Mouse (Mus musculus) CD4-positive helper T cell, adult 2 months (primary cell): Measurements from ENCODE around the gene 9130409I23Rik.
"Not testable (repeated sequence)": the region's sequence is repeated elsewhere in the genome, so short reads cannot be mapped to it uniquely, and the experiment has no call there.

Source experiments
- DNase-seq: peaks from one replicate; pipeline ENCODE4 v3.0.0-alpha.2; 2012; ENCODE audit warnings: low read depth, missing footprints, low spot score

Gene 9130409I23Rik

DNA sequence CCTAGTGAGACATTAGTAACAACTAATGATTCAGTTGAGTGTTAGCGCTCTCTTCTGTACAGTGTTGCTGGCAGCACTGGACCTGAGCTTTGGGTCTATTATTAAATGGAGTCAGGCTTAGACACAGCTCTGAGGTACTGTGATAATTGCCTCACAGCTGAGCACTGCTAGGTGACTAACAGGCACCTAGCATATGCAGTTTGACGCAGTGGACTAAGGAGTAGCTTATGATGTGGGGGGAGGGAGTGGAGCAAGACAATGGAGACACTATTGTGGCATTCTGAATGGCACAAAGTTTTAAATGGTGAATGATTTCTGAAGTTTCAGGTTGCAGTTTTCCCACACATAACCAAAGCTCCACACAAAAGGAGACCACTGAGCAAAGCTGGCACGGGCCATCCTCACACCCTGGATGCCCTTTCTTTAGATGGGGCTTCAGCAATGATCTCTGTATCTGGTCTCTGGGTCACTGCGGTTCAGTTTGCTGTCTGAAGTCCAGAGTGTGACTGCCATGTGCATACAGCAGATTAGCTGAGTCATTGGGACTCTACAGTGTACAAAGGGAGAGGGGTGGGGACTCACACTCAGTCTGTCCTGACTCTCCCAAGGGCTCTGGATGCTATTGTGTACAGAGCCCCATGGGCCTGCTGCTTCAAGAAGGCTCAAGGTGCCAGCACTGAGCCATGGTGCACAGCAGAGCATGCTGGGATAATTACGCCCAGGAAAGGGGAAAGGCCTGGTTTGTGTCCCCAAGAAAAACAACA, 15.8 kb upstream of the 9130409I23Rik start:
- DNase-seq, result not testable (repeated sequence)

DNA sequence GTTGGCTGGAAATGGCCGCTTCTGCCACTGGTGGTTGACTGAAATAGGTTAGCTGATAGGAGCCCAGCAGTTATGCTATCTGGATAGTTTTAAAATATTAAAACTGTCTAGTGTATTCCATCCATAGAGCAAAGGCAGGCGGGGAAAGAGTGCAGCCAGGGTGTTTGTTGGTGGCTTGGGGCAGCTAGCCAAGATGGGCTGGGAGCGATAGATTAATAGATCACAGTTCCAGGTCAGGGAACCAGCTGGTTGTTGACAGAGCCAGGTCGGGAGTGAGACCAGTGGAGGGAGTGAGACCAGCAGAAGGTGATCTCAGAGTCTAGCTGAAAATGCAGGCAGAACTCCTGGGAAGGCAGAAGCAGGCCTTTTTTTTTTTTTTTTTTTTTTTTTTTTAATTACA, 13.4 kb upstream of the 9130409I23Rik start:
- DNase-seq, result no peak

DNA sequence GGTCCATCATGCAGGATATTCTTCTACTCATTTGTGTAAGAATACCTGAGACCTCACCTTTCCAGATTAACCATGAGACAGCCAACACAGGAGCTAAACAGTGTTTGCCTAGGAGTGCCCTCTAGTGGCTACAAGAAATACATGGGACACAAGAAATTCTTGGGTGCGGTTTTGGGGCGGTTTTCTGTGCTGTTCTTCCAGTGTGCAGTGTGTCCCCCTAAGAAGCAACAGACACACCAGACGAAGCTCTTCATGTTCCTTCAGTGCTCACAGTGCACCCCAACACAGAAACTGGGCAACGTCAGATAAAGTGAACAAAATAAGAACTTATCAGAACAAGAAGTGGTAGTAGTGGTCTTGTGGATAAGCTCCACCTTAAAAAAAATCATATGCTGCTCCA, 11.4 kb upstream of the 9130409I23Rik start:
- DNase-seq, result peak; percentile 59

DNA sequence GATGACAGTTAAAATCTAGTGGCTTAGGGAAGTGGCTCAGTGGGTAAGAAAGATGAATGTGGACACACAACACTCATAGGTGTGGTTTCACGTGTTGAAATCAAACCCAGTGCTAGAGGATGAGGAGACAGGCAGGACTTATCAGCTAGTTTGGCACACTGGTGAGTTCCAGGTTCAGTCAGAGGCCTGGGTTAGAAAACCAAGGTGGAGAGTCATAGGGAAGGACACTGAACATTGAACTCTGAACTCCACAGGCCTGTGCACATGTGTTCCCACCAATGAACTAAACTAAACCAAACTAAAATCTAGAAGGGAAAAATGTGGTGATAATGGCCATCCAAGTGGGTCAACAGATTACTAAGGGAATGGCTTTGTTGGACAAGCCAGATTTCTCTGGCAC, 3.5 kb upstream of the 9130409I23Rik start:
- DNase-seq, result no peak

DNA sequence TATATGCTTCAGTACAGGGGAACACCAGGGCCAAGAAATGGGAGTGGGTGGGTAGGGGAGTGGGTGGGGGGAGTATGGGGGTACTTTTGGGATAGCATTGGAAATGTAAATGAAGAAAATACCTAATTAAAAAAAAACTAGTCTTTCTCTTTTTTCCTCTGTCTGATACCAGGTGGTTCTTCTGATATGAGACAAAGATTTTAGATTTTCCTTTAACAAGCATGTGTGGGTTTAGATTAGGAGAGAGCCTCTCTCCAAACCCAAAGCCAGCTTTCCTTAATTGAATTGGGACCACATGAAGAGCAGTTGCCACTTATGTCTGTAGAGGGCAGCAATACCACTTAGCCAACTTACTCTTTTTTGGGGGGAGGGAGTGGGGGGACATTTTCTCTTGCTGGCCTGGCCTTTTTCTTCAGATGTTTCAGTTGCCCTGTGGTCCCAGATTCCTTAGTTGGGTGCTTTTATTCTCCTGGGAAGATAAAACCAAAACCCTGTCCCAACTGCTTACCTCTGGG, 1.7 kb upstream of the 9130409I23Rik start:
- no peak for DNase-seq

DNA sequence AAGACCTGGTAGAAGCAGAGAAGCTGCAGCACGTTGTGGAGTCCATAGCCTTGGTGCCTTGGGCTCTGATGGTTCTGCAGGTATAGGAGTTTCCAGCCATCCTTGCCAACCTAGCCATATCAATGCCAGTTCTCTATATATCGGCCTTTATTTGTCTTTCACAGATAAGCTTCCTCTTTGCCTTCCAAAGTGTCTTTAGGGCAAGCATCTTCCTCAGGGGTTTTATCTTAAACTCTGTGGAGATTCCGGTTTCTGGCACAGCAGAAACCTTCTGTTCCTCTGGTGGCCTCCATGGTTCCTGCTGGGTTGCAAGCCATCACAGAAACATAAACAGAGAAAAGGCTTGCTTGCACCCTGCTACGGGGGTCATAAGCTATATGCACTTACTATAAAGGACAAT, 1.9 kb downstream of the 9130409I23Rik start:
- no peak for DNase-seq

DNA sequence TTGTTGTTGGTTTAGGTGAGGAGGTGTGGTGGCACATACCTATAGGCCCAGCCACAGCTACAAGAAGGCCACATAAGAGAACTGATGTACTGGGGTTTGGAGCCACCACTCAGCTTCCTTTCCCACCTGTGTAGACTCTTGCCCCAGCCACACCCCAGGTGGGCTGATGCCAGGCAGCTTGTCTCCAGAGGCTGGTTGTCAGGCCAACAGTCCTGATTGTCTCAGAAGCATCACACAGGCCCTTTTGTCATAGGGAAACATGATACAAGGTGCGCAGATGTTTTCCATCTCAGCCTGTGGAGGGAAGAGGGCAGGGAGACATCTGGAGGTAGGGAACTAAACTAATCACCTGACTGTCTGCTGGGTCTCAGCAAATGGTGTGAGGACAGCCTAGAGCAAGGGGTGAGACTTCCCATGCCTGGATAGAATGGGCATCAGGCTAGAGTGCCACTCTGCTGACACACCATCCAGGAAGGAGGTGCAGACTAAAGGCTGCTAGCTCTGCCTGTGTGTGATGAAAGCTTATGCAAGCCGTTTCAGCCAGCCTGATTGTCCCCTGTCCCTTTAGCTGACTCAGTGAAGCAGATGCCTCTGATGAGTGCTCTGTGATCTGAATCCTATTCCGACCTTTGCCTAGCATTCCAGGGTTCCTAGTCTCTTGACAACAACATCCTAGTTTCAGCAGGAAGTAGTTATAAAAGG, 10.9 kb downstream of the 9130409I23Rik start:
- DNase-seq, result no peak

DNA sequence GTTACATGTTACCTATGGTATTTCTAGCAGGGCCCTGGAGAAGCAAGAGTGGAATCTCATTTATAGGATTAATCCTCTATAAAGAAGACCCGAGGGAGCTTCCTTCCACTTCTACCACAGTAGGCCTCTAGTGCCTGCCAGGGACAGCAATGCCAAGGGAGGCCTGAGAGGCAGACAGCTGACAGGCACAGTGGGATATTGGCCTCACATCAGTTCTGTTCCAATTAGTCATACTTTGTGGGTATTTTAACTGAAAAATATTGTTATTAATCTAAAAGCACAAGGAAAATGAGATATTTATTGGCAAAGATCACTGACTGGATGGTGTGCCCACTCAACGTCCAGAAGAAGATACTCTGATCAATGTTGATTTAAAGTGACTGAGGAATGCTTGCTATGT, 13.0 kb downstream of the 9130409I23Rik start:
- no peak for DNase-seq

DNA sequence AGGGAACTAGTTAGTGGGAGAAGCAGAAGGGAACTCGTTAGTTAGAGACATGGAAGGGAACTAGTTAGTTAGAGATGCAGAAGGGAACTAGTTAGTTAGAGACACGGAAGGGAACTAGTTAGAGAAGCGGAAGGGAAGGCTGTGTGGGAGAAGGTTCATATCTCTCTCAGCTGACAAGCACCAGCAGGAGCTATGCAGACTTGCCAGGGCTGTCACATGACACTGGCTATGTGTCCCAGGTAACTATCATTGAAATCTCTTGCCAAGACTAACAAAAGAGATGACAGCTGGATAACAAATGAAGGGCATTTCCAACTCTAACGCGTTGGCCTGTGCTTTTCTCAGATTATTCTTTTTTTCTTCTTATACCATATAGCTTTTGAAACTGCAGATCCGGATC, 13.6 kb downstream of the 9130409I23Rik start:
- DNase-seq, result no peak

DNA sequence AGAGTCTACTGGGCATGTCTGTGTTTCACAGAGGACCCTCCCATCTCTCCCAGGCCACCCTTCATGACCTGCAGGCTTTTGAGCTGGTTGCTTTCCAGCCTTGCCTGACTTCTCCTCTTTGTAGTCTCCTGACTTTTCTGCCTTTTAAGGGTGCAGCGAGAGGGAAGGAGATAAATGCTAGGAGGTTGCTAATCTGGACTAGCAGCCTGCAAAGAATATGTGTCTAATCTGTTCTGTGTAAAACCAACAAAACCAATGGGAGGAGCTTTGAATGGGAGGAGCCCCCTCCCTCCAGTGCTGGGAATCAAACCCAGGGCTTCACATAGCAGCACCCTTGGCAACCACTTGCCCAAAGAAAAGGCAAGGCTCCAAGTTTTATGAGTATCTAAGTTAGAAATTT, 17.3 kb downstream of the 9130409I23Rik start:
- no peak for DNase-seq

DNA sequence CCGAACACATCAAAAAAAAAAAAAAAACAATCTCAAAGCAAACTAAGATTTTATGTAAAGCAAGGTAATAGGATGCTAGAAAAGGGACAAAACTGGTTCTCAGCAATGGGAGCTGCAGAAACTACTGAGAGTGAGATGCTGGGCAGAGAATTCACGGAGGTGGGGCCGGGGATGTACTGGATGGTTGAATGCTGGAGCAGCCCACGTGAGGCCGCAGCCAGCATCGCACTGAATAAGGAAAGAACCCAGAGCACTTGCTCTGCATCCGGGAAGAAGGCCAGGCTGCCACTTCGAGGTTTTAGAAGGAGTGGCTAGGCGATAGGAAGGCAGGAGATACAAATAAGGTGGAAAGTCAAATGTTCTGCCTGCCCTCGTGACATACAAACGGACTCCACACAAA, 18.6 kb downstream of the 9130409I23Rik start:
- no peak for DNase-seq

DNA sequence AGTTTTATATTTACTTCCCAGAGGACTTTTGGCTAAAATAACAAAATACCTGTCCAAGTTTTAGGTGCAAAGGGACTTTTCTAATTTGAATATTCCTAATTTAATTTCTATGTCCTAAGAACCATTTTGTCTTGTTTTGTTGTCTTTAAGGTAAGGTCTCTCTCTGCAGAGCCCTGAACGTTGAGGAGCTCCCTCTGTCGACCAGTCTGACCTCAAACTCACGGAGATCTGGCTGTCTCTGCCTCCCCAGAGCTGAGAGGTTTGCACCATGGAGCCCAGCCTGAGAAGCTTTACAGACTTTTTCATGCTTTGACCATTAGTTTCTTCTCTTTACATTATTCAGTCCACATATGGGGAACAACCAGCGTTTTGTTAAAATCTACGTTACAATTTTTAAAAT, 22.0 kb downstream of the 9130409I23Rik start:
- DNase-seq, result no peak

DNA sequence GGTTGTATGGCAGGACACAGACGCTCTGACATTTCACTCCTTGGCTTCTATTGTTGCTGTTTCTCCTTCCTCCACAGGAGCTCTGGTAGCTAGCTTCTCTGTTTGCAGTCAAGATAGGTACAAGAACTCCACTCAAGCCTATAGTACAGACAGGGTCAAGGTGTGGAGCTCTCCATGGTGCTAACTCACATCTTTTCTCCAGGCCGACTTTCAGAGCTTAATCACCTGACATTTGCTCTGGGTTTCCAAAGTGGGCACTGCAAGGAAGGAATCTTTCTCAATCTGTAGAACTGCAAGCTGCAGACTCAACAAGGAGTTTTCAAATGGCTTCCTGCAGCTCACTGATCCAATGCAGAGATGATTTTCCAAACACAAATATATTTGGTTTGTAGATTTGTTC, 33.0 kb downstream of the 9130409I23Rik start:
- DNase-seq, result no peak

DNA sequence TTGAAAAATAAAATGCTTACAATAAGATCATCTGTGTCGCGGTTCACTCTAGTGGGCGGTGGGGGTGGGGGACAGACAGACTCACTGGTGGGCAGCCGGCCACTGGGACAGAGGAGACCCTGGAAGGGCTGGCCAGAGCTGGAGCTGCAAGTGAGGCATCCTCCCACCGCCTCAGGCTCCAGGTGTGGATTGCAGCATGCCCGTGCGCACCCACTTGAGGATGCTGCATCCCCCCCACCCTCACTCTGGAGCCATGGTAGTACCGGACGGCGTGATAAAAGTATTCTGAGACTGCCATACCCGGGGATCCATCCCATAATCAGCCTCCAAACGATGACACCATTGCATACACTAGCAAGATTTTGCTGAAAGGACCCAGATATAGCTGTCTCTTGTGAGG, 39.0 kb downstream of the 9130409I23Rik start:
- no peak for DNase-seq
